Mouse (Mus musculus) midbrain, postnatal 0 days (tissue): ENCODE data around the gene Sgms2. TPM values are rescaled to one million over a fixed set of nuclear protein-coding genes. Genes with fewer than 3 reads are reported as not detected.
A peak's percentile ranks its signal among the peaks of the same experiment; 100 is the strongest.

Source experiments
- ATAC-seq: fragments of 200-750 bp; cut with Nextera tagmentation; 2 replicates; pipeline ENCODE4 v1.8.0; 2017; ENCODE audit warnings: moderate number of reproducible peaks, mild to moderate bottlenecking, moderate TSS enrichment, moderate library complexity; ENCODE audit not compliant: low FRiP score
- DNase-seq: peaks from one replicate; pipeline ENCODE4 v3.0.0-alpha.2; 2015; ENCODE audit warnings: low spot score
- H3K27ac ChIP-seq: fragments of 300-500 bp; sonication (generic); 2 replicates; pipeline ENCODE4 v1.5.1; 2014; ENCODE audit warnings: low read depth, mild to moderate bottlenecking, low read length, mixed read lengths
- H3K27me3 ChIP-seq: fragments of 300-500 bp; sonication (generic); 2 replicates; pipeline ENCODE4 v1.6.1; 2014; ENCODE audit warnings: low read length, control low read depth, mixed read lengths; ENCODE audit not compliant: insufficient read depth
- H3K36me3 ChIP-seq: fragments of 300-500 bp; sonication (generic); 2 replicates; pipeline ENCODE4 v1.6.1; 2014; ENCODE audit warnings: low read length, control low read depth, mixed read lengths; ENCODE audit not compliant: insufficient read depth
- H3K4me1 ChIP-seq: fragments of 300-500 bp; sonication (generic); 2 replicates; pipeline ENCODE4 v1.6.1; 2014; ENCODE audit warnings: mild to moderate bottlenecking, control low read depth, antibody characterized with exemption, low read length, mixed read lengths; ENCODE audit not compliant: insufficient read depth
- H3K4me2 ChIP-seq: fragments of 300-500 bp; sonication (generic); 2 replicates; pipeline ENCODE4 v1.6.1; 2014; ENCODE audit warnings: low read depth, mild to moderate bottlenecking, low read length, mixed read lengths; ENCODE audit not compliant: poor library complexity, severe bottlenecking
- H3K4me3 ChIP-seq: fragments of 300-500 bp; sonication (generic); 2 replicates; pipeline ENCODE4 v1.5.1; 2014; ENCODE audit warnings: low read depth, mild to moderate bottlenecking, low read length, moderate library complexity
- H3K9ac ChIP-seq: fragments of 300-500 bp; sonication (generic); replicated peaks from 2 replicates; pipeline ENCODE4 v1.6.1; 2014; ENCODE audit warnings: mild to moderate bottlenecking, low read length, moderate library complexity, mixed read lengths; ENCODE audit not compliant: poor library complexity, severe bottlenecking
- H3K9me3 ChIP-seq: fragments of 300-500 bp; sonication (generic); 2 replicates; pipeline ENCODE4 v1.6.1; 2016; ENCODE audit warnings: low read length, control low read depth
- CTCF ChIP-seq: IDR thresholded peaks from 2 replicates; pipeline ENCODE4 v1.5.1; 2016; ENCODE audit warnings: antibody characterized with exemption, mild to moderate bottlenecking
- WGBS: fragments of 180-500 bp; shearing (Covaris S2); extraction: QIAGEN DNeasy Blood & Tissue Kit; methylation state at CpG from one replicate; pipeline ENCODE4 v1.1.7; 2014; 5-methylcytosine and 5-hydroxymethylcytosine counted together
- polyA plus RNA-seq: library from polyadenylated mRNA; unstranded; fragments of >200 nt; fragmentation: Nextera tagmentation; extraction: Ambion mirVana; gene quantifications from 2 replicates; pipeline ENCODE4 v1.2.1, GENCODE M21; 2015
- total RNA-seq: library from RNA; depleted of rRNA; stranded (reverse); fragments of >200 nt; gene quantifications from 2 replicates; pipeline ENCODE4 v1.2.3, GENCODE M21; 2014

Gene Sgms2
- total and polyA plus RNA-seq, 2 experiments from 2014 or later, result 1.9 to 10.6 TPM

DNA sequence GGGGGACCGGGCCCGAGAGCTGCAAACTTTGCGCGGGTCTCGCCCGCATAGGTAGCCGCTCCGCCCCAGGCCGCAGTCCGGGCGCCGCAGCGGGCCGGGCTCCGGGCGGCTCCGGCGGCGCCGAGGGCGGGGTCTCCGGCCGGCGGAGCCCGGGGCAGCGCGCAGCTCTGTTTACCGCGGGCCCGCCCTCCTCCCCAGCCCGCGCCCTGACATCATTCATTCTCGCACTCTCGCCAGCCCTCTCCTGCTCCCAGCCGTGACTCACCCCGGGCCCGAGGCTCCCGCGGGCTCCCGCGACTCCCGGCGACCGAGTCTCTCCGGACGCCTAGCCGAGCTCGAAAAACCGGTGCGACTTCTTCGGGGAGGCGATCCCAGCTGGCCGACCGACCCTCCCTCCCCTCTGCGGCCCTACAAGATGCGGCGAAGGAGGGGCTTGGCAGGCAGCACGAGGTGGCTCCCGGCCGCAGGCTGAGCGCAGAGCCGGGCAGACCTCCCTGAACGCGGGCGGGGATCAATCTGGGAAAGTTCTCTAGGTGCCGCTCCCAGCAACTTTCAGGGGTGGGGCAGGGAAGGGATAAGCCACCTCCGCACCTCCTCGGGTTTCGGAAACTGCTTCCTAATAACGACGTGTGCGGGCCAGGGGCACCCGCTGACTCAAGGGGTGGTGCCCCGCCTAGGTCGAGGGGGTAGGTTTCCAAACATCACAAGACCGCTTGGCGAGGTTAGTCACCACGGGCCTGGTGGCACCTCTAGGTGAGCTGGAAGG is 885 bp downstream of the Sgms2 start:
- peak; percentile 20 for DNase-seq
- H3K4me1 ChIP-seq, result no peaks in the 10 kb centered on the region
- no peaks in the 10 kb centered on the region for H3K36me3 ChIP-seq
- peaks cover 10% of the 10 kb centered on the region; the same call in 1 of the 2 replicates for H3K27me3 ChIP-seq
- no peak overlapping the region for H3K27ac ChIP-seq
- peak; percentile 89 for ATAC-seq
- no peak for TF ChIP-seq CTCF
- peak overlapping the region; percentile 98 for H3K4me2 ChIP-seq
- under 1% methylated on average over 70 of the region's 78 CpGs for WGBS
- peak overlapping the region; percentile 61 for H3K4me3 ChIP-seq
- peak overlapping the region; percentile 59 for H3K9ac ChIP-seq
- no peaks in the 10 kb centered on the region for H3K9me3 ChIP-seq

DNA sequence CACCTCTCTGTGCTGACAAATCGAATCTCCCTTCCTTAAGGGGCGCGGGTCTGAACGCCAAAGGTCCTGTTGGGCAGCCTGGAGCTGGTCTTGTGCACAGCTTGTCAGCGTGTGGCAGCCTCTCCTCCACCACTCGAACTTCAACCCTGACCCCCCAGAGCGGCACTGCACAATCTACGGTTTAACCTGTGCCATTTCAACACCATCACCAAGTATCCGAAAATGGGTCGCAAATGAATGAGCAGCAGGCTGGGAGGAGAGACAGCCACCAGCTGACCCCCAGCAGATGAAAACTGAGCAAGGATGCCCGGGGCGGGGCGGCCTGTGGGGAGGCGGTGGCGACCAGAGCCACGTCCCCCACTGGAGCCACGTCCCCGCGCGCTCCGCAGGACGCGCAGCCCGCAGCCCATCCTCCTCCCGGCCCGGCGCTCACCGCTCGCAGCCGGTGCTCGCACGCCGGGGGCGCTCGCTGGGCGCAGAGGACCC is 1.5 kb downstream of the Sgms2 start:
- no peak for TF ChIP-seq CTCF
- peak overlapping the region; percentile 98 for H3K4me2 ChIP-seq
- H3K9me3 ChIP-seq, result no peaks in the 10 kb centered on the region
- H3K36me3 ChIP-seq, result no peaks in the 10 kb centered on the region
- ATAC-seq (peak; percentile 83), DNase-seq (no peak)
- no peaks in the 10 kb centered on the region for H3K4me1 ChIP-seq
- peak overlapping the region; percentile 61 for H3K4me3 ChIP-seq
- under 1% methylated on average over 17 of the region's 36 CpGs for WGBS
- peak overlapping the region; percentile 59 for H3K9ac ChIP-seq
- peaks cover 10% of the 10 kb centered on the region; the same call in 1 of the 2 replicates for H3K27me3 ChIP-seq
- no peak overlapping the region for H3K27ac ChIP-seq

DNA sequence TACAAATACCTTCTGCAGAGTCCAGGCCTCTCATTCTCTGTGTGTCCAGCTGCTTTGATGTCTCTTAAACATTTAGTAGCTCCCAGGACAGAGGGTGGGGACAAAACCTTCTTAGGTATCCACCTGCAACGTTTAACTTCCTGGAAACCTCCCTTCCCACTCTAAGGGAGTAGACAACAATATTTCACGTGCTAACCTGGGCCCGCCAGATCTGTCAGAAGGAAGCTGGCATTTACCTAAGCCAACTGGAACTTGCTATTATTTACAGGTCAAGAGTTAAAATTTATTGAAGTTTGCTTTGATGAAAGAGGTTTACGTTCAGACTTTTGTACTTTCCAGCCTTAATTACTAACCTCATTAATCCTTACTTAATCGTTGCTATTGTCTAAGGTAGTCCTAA is 2.2 kb downstream of the Sgms2 start:
- no peak for ATAC-seq
- no peak for DNase-seq
- peak overlapping the region; percentile 61; the same call in 1 of the 2 replicates for H3K4me3 ChIP-seq
- H3K27ac ChIP-seq, result no peak overlapping the region
- H3K4me2 ChIP-seq, result peak overlapping the region; percentile 98; the same call in 1 of the 2 replicates
- no peaks in the 10 kb centered on the region for H3K4me1 ChIP-seq
- peaks cover 10% of the 10 kb centered on the region; the same call in 1 of the 2 replicates for H3K27me3 ChIP-seq
- TF ChIP-seq CTCF, result no peak
- H3K9ac ChIP-seq, result no peak overlapping the region
- 41% methylated on average over 5 of the region's 5 CpGs for whole genome bisulfite sequencing
- no peaks in the 10 kb centered on the region for H3K36me3 ChIP-seq
- H3K9me3 ChIP-seq, result no peaks in the 10 kb centered on the region

DNA sequence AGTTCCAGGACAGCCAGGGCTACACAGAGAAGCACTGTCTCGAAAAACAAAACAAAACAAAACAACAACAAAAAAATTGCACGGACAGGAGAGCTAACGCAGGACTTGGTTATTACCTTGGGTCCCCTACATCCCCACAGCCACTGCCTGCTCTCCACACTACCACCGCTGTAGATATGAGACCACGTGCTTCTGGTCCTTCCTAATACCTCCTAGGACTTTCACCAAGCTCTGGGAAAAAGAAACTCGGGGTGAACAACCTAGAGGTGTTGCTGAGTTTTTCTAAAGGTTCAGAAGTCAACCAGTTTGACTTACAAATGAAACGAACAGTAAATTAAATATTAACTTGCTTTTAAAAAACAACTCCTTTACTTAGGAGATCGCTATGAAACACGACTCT is 2.8 kb downstream of the Sgms2 start:
- no peaks in the 10 kb centered on the region for H3K9me3 ChIP-seq
- WGBS, result 78% methylated on average over 9 of the region's 9 CpGs
- no peaks in the 10 kb centered on the region for H3K36me3 ChIP-seq
- H3K27me3 ChIP-seq, result peaks cover 10% of the 10 kb centered on the region; the same call in 1 of the 2 replicates
- H3K4me3 ChIP-seq, result no peak overlapping the region
- no peak overlapping the region for H3K4me2 ChIP-seq
- ATAC-seq (no peak), DNase-seq (no peak)
- no peaks in the 10 kb centered on the region for H3K4me1 ChIP-seq
- no peak for TF ChIP-seq CTCF
- no peak overlapping the region for H3K9ac ChIP-seq
- H3K27ac ChIP-seq, result no peak overlapping the region

DNA sequence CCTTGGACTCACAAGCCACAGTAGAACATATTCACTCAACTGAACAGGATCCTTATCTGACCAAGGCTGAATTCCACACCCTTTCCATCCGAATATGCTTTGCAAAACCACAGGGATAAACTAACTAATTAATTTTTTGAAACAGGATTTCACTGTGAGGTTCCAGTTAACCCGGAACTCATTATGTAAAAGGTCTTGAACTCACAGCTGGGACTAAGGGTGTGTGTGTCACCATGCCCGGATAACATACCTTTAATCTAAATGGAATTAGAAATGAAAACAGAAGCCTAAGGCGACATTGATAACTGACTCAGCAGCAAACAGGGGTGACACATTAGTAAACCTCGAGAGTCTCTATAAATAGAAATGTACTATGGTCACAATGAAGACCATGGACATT is 5.8 kb downstream of the Sgms2 start:
- Histone ChIP-seq H3K27ac (no peak overlapping the region), H3K4me3 (no peak overlapping the region), H3K4me1 (no peaks in the 10 kb centered on the region), H3K4me2 (no peak overlapping the region), H3K36me3 (no peaks in the 10 kb centered on the region), H3K9me3 (no peaks in the 10 kb centered on the region), H3K9ac (no peak overlapping the region), H3K27me3 (peaks cover 10% of the 10 kb centered on the region; the same call in 1 of the 2 replicates)
- no peak for ATAC-seq
- WGBS, result 54% methylated on average over 5 of the region's 5 CpGs
- no peak for DNase-seq
- no peak for TF ChIP-seq CTCF

DNA sequence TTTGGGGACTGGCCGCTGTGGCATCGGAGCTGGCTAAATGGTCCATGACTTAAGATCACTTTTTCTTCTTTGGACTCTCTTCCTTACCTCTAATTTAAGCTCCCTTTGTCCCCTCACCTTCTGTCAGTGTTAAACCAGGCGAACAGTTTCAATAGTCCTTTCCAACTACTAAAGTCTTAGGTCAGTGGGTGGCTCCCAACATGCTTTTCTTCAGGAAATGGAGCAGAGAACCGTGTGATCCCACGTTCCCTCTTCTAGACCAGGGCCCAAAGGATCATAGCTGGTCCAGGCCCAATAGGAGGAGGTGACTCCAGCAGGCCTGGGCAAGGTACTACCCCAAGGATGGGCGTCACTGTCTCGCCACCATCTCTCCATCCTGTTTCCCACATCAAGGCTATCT is 7.6 kb downstream of the Sgms2 start:
- no peak for TF ChIP-seq CTCF
- Histone ChIP-seq H3K9ac (no peak overlapping the region), H3K4me3 (no peak overlapping the region), H3K4me2 (no peak overlapping the region), H3K4me1 (no peaks in the 10 kb centered on the region), H3K36me3 (no peaks in the 10 kb centered on the region), H3K9me3 (no peaks in the 10 kb centered on the region), H3K27ac (no peak overlapping the region), H3K27me3 (peaks cover 10% of the 10 kb centered on the region; the same call in 1 of the 2 replicates)
- ATAC-seq (no peak), DNase-seq (no peak)
- WGBS, result 66% methylated on average over 7 of the region's 7 CpGs
